Mouse (Mus musculus): ENCODE measurements around the gene Stard7. TPM values are rescaled to one million over a fixed set of nuclear protein-coding genes. Genes with fewer than 3 reads are reported as not detected.

Stard7 gene
- polyA plus RNA-seq, 1 experiment from 2014 or later = 72.7 TPM

- H3K9ac ChIP-seq (replicated peaks; ENCODE audit: low read depth, low read length) = no peak overlapping the region
- H3K4me3 ChIP-seq (ENCODE audit: low read depth, low read length) = no peak overlapping the region
- H3K27ac ChIP-seq (ENCODE audit: low read length) = no peak overlapping the region
- ATAC-seq (ENCODE audit: insufficient number of reproducible peaks, insufficient read depth, low FRiP score, low read depth) = no peak
- no peak overlapping the region for H3K4me2 ChIP-seq (replicated peaks; ENCODE audit: low read depth, low read length)
- WGBS = 81% methylated on average over 4 of the region's 4 CpGs
- H3K4me1 ChIP-seq (ENCODE audit: control insufficient read depth, insufficient read depth, low read length) = no peaks in the 10 kb centered on the region
- no peaks in the 10 kb centered on the region for H3K27me3 ChIP-seq (ENCODE audit: control insufficient read depth, insufficient read depth, low read length)
- H3K36me3 ChIP-seq (ENCODE audit: control insufficient read depth, insufficient read depth, low read length) = no peaks in the 10 kb centered on the region
- H3K9me3 ChIP-seq (ENCODE audit: control insufficient read depth, low read depth, low read length) = no peaks in the 10 kb centered on the region
Observed at GRCm38 (mm10) chr2:127318136-127318535, 48.1 kb downstream of the Stard7 start.

GRCm38 (mm10) chr2:127319071-127319470 lies 49.1 kb downstream of the Stard7 start:
- H3K27me3 ChIP-seq (ENCODE audit: control insufficient read depth, insufficient read depth, low read length) = no peaks in the 10 kb centered on the region
- ATAC-seq (ENCODE audit: insufficient number of reproducible peaks, insufficient read depth, low FRiP score, low read depth) = no peak

GRCm38 (mm10) chr2:127322671-127323285 lies 52.8 kb downstream of the Stard7 start:
- Histone ChIP-seq H3K27ac (ENCODE audit: low read length) (no peak overlapping the region), H3K9ac (replicated peaks; ENCODE audit: low read depth, low read length) (no peak overlapping the region)
- 73% methylated on average over 6 of the region's 6 CpGs for WGBS

More at GRCm38 (mm10) chr2:127319071-127319470, 49.1 kb downstream of the Stard7 start:
- H3K9me3 ChIP-seq (ENCODE audit: control insufficient read depth, low read depth, low read length) = no peaks in the 10 kb centered on the region
- no peaks in the 10 kb centered on the region for H3K36me3 ChIP-seq (ENCODE audit: control insufficient read depth, insufficient read depth, low read length)
- 71% methylated on average over 4 of the region's 4 CpGs for WGBS
- H3K4me3 ChIP-seq (ENCODE audit: low read depth, low read length) = no peak overlapping the region
- H3K4me1 ChIP-seq (ENCODE audit: control insufficient read depth, insufficient read depth, low read length) = no peaks in the 10 kb centered on the region
- no peak overlapping the region for H3K9ac ChIP-seq (replicated peaks; ENCODE audit: low read depth, low read length)
- H3K27ac ChIP-seq (ENCODE audit: low read length) = no peak overlapping the region
- H3K4me2 ChIP-seq (replicated peaks; ENCODE audit: low read depth, low read length) = no peak overlapping the region

GRCm38 (mm10) chr2:127323667-127324066 lies 53.6 kb downstream of the Stard7 start:
- WGBS = 75% methylated on average over 1 of the region's 1 CpGs
- no peak overlapping the region for H3K9ac ChIP-seq (replicated peaks; ENCODE audit: low read depth, low read length)

More at GRCm38 (mm10) chr2:127322671-127323285, 52.8 kb downstream of the Stard7 start:
- Histone ChIP-seq H3K9me3 (ENCODE audit: control insufficient read depth, low read depth, low read length) (no peaks in the 10 kb centered on the region), H3K4me3 (ENCODE audit: low read depth, low read length) (no peak overlapping the region), H3K4me2 (replicated peaks; ENCODE audit: low read depth, low read length) (no peak overlapping the region), H3K4me1 (ENCODE audit: control insufficient read depth, insufficient read depth, low read length) (no peaks in the 10 kb centered on the region), H3K36me3 (ENCODE audit: control insufficient read depth, insufficient read depth, low read length) (no peaks in the 10 kb centered on the region), H3K27me3 (ENCODE audit: control insufficient read depth, insufficient read depth, low read length) (no peaks in the 10 kb centered on the region)
- ATAC-seq (ENCODE audit: insufficient number of reproducible peaks, insufficient read depth, low FRiP score, low read depth) = no peak

GRCm38 (mm10) chr2:127324456-127324855 lies 54.4 kb downstream of the Stard7 start:
- H3K27me3 ChIP-seq (ENCODE audit: control insufficient read depth, insufficient read depth, low read length) = no peaks in the 10 kb centered on the region
- WGBS = 54% methylated on average over 7 of the region's 7 CpGs

More at GRCm38 (mm10) chr2:127323667-127324066, 53.6 kb downstream of the Stard7 start:
- Histone ChIP-seq H3K27me3 (ENCODE audit: control insufficient read depth, insufficient read depth, low read length) (no peaks in the 10 kb centered on the region), H3K4me2 (replicated peaks; ENCODE audit: low read depth, low read length) (no peak overlapping the region), H3K9me3 (ENCODE audit: control insufficient read depth, low read depth, low read length) (no peaks in the 10 kb centered on the region), H3K4me1 (ENCODE audit: control insufficient read depth, insufficient read depth, low read length) (no peaks in the 10 kb centered on the region), H3K4me3 (ENCODE audit: low read depth, low read length) (no peak overlapping the region), H3K27ac (ENCODE audit: low read length) (no peak overlapping the region), H3K36me3 (ENCODE audit: control insufficient read depth, insufficient read depth, low read length) (no peaks in the 10 kb centered on the region)
- no peak for ATAC-seq (ENCODE audit: insufficient number of reproducible peaks, insufficient read depth, low FRiP score, low read depth)

GRCm38 (mm10) chr2:127328090-127328851 lies 58.3 kb downstream of the Stard7 start:
- Histone ChIP-seq H3K4me3 (ENCODE audit: low read depth, low read length) (no peak overlapping the region), H3K9me3 (ENCODE audit: control insufficient read depth, low read depth, low read length) (no peaks in the 10 kb centered on the region), H3K27me3 (ENCODE audit: control insufficient read depth, insufficient read depth, low read length) (no peaks in the 10 kb centered on the region), H3K27ac (ENCODE audit: low read length) (peak overlapping the region; percentile 15; the same call in 1 of the 2 replicates), H3K36me3 (ENCODE audit: control insufficient read depth, insufficient read depth, low read length) (no peaks in the 10 kb centered on the region), H3K4me2 (replicated peaks; ENCODE audit: low read depth, low read length) (no peak overlapping the region), H3K9ac (replicated peaks; ENCODE audit: low read depth, low read length) (no peak overlapping the region), H3K4me1 (ENCODE audit: control insufficient read depth, insufficient read depth, low read length) (no peaks in the 10 kb centered on the region)
- WGBS = 69% methylated on average over 12 of the region's 12 CpGs
- peak; percentile 60; the same call in 1 of the 2 replicates for ATAC-seq (ENCODE audit: insufficient number of reproducible peaks, insufficient read depth, low FRiP score, low read depth)

More at GRCm38 (mm10) chr2:127324456-127324855, 54.4 kb downstream of the Stard7 start:
- H3K36me3 ChIP-seq (ENCODE audit: control insufficient read depth, insufficient read depth, low read length) = no peaks in the 10 kb centered on the region
- H3K27ac ChIP-seq (ENCODE audit: low read length) = no peak overlapping the region
- no peaks in the 10 kb centered on the region for H3K9me3 ChIP-seq (ENCODE audit: control insufficient read depth, low read depth, low read length)
- no peak for ATAC-seq (ENCODE audit: insufficient number of reproducible peaks, insufficient read depth, low FRiP score, low read depth)
- no peak overlapping the region for H3K4me3 ChIP-seq (ENCODE audit: low read depth, low read length)
- no peak overlapping the region for H3K4me2 ChIP-seq (replicated peaks; ENCODE audit: low read depth, low read length)
- H3K9ac ChIP-seq (replicated peaks; ENCODE audit: low read depth, low read length) = no peak overlapping the region
- H3K4me1 ChIP-seq (ENCODE audit: control insufficient read depth, insufficient read depth, low read length) = no peaks in the 10 kb centered on the region

GRCm38 (mm10) chr2:127332807-127333570 lies 63.0 kb downstream of the Stard7 start:
- Histone ChIP-seq H3K4me2 (replicated peaks; ENCODE audit: low read depth, low read length) (no peak overlapping the region), H3K27ac (ENCODE audit: low read length) (no peak overlapping the region), H3K4me3 (ENCODE audit: low read depth, low read length) (no peak overlapping the region), H3K9ac (replicated peaks; ENCODE audit: low read depth, low read length) (no peak overlapping the region), H3K27me3 (ENCODE audit: control insufficient read depth, insufficient read depth, low read length) (peaks cover 6% of the 10 kb centered on the region; the same call in 1 of the 2 replicates), H3K9me3 (ENCODE audit: control insufficient read depth, low read depth, low read length) (no peaks in the 10 kb centered on the region), H3K4me1 (ENCODE audit: control insufficient read depth, insufficient read depth, low read length) (no peaks in the 10 kb centered on the region), H3K36me3 (ENCODE audit: control insufficient read depth, insufficient read depth, low read length) (no peaks in the 10 kb centered on the region)
- 80% methylated on average over 14 of the region's 14 CpGs for WGBS
- ATAC-seq (ENCODE audit: insufficient number of reproducible peaks, insufficient read depth, low FRiP score, low read depth) = no peak

GRCm38 (mm10) chr2:127333945-127334603 lies 64.1 kb downstream of the Stard7 start:
- no peaks in the 10 kb centered on the region for H3K36me3 ChIP-seq (ENCODE audit: control insufficient read depth, insufficient read depth, low read length)
- ATAC-seq (ENCODE audit: insufficient number of reproducible peaks, insufficient read depth, low FRiP score, low read depth) = no peak
- 58% methylated on average over 5 of the region's 5 CpGs for WGBS
- no peak overlapping the region for H3K9ac ChIP-seq (replicated peaks; ENCODE audit: low read depth, low read length)
- no peaks in the 10 kb centered on the region for H3K9me3 ChIP-seq (ENCODE audit: control insufficient read depth, low read depth, low read length)
- H3K27me3 ChIP-seq (ENCODE audit: control insufficient read depth, insufficient read depth, low read length) = peaks cover 6% of the 10 kb centered on the region; the same call in 1 of the 2 replicates
- H3K4me1 ChIP-seq (ENCODE audit: control insufficient read depth, insufficient read depth, low read length) = no peaks in the 10 kb centered on the region
- no peak overlapping the region for H3K27ac ChIP-seq (ENCODE audit: low read length)
- no peak overlapping the region for H3K4me3 ChIP-seq (ENCODE audit: low read depth, low read length)
- no peak overlapping the region for H3K4me2 ChIP-seq (replicated peaks; ENCODE audit: low read depth, low read length)

Data from stomach, embryonic 14.5 days (tissue).